Mouse (Mus musculus): ENCODE data around the gene Zmym5. TPM values are rescaled to one million over a fixed set of nuclear protein-coding genes. Genes with fewer than 3 reads are reported as not detected.
"Not testable (repeated sequence)": the region's sequence is repeated elsewhere in the genome, so short reads cannot be mapped to it uniquely, and the experiment has no call there.

Gene Zmym5
- total RNA-seq, 1 experiment from 2014 or later = 23.7 TPM

DNA sequence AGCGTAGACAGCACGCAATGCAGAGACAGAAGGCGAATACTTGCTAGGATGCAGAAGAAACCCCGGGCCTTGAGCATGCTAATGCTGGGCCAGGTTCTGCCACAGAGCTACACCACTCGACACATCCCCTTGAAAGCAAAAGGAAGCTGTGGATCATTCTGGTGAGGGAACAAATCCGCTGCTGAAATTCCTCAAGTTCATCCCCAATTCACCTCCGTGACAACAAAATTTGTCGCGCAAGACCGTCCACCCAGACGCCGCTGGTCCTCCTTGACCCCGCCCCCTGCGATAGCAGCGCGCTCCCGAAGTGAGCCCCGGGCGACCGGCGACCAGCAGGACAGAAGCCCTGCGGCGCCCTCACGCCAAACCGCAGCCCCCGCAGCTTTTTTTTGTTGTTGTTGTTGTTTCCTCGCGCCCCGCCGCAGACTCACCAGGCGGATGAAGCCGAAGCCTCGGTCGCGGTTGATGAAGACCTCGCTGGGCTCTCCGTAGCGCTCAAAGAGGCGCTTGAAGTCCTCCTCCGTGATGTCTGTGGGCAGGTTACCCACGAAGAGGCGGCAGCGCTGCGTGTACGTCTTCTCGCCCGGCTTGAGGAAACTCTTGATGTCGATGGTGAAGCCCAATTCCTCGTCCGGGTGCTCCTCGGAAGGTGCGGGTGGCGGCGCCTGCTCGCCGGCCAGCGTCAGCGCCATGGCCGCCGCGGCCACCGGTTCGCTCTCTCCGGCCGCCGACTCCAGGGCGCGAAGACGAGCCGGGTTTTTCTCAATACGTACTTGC is 34.0 kb downstream of the Zmym5 start:
- peak; percentile 43 for ATAC-seq (replicated peaks; ENCODE audit: low read depth, poor library complexity, severe bottlenecking)

DNA sequence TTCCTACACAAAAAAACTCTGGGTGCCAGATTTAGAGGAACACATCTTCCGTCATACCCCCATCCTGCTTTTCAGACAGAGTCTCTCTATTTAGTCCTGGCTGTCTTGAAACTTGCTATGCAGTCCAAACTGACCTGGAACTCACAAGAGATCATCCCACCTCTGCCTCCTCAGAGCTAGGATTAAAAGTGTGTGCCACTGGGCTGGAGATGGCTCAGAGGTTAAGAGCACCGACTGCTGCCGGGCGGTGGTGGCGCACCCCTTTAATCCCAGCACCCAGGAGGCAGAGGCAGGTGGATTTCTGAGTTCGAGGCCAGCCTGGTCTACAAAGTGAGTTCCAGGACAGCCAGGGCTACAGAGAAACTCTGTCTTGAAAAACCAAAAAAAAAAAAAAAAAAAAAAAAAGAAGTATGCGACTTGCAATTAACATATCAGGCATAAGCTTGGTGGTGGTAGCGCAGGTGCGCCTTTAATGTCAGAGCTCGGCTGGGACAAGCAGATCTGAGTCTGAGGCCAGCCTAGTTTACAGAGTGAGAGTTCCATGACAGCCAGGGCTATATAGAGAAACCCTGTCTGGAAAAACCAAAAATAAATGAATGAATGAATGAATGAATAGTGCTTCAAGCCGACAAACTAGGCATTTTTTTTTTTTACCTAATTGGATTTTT is 34.8 kb downstream of the Zmym5 start:
- ATAC-seq (replicated peaks; ENCODE audit: low read depth, poor library complexity, severe bottlenecking) = no peak

DNA sequence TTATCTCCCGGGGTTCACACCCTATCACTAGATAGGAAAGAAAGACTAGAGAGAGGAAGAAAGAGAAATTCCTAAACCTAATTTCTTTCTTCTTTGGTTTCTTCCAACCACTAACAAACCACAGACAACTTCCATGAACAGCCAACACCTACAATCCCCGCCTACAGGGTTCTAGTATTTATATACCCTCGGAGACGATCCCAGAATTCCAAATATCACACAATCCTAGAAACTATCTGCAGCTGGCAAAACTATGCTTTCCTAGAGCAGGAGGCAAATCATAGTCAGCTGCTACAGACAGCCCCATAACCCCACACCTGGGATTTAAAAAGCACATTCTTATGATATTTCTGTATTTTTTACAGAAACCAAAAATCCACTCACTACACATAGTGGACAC is 36.1 kb downstream of the Zmym5 start:
- no peak for ATAC-seq (replicated peaks; ENCODE audit: low read depth, poor library complexity, severe bottlenecking)

DNA sequence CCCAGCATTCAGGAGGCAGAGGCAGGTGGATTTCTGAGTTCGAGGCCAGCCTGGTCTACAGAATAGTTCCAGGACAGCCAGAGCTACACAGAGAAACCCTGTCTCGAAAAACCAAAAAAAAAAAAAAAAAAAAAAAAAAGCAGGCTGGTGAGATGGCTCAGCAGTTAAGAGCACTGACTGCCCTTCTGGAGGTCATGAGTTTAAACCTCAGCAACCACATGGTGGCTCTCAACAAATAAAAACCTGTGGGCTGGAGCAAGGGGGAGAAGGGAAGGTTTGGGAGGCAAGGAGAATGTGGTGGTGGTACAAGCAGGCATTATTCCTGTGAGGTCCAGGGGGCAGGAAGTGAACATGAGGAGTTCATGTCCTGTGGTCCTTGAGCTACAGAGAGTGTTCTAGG is 45.1 kb downstream of the Zmym5 start:
- ATAC-seq (replicated peaks; ENCODE audit: low read depth, poor library complexity, severe bottlenecking) = not testable (repeated sequence)

DNA sequence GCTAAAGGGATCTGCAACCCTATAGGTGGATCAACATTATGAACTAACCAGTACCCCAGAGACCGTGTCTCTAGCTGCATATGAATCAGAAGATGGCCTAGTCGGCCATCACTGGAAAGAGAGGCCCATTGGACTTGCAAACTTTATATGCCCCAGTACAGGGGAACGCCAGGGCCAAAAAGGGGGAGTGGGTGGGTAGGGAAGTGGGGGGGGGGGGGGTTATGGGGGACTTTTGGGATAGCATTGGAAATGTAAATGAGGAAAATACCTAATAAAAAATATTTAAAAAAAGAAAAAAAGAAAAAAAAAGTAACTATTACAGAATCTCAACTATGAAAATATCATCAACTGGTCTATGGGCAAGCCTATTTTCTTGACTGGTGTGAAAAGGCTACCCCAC is 46.4 kb downstream of the Zmym5 start:
- ATAC-seq (replicated peaks; ENCODE audit: low read depth, poor library complexity, severe bottlenecking) = not testable (repeated sequence)

DNA sequence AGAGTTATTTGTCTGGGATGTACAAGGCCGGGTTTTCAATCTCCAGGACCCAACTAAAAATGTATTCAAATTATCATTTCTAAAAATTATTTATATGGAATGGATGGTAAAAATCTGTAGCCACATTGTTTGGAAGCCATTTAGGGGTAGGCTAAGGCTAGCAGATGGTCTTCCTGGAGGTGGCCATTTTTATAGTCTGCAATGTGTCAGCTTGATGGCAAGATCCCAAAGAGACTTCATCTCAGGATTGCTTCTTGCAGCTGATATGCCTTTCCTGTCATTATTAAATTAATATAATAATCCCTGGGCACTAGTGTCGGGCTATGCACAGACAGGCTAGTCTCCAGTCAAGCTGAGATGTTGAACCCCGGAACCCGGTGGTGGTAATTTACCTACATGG is 60.2 kb downstream of the Zmym5 start:
- no peak for ATAC-seq (replicated peaks; ENCODE audit: low read depth, poor library complexity, severe bottlenecking)

Other genes with a start within 250 kb of the Zmym5 start
- gene Cenpj, start 236.3 kb downstream of the Zmym5 start, total RNA-seq (2017) = 15.1 and 27.1 TPM in 2 replicates
- 12.3 and 21.0 TPM in 2 replicates for gene Parp4, start 236.1 kb downstream of the Zmym5 start, total RNA-seq (2017)
- gene Mphosph8, start 143.5 kb downstream of the Zmym5 start, total RNA-seq (2017) = 42.8 and 47.9 TPM in 2 replicates
- 101 and 166 TPM in 2 replicates for gene Pspc1, start 33.4 kb downstream of the Zmym5 start, total RNA-seq (2017)
- gene Zmym2, start 74.9 kb upstream of the Zmym5 start, total RNA-seq (2017) = 39.2 and 52.0 TPM in 2 replicates
- gene Gja3, start 246.4 kb upstream of the Zmym5 start, total RNA-seq (2017) = not detected in 2 replicates